12 mouse cellular contexts compared by ENCODE assay signal in genomic region chr13:12001891-12002294, GRCm38 (mm10).
DNase-seq lines count a peak whose midpoint lies in the region; ATAC-seq and TF ChIP-seq lines count a peak whose summit lies in the region.
"Had no signal": no experiment of that assay in that cellular context is flagged by ENCODE, and none has a peak within 500 bp of the region (broad histone marks: within the 10 kb centered on the region; RNA-seq: fewer than 3 reads in every experiment).

No protein-coding gene starts in this region.

- ATAC-seq in cerebellum, adult (ENCODE audit: insufficient number of reproducible peaks, low FRiP score, low TSS enrichment): peak; percentile 28; the same call in 1 of the 2 replicates
- ATAC-seq: intestine, embryonic 16.5 days had no signal

- DNase-seq in cerebellum, adult 11 months: no peak
- DNase-seq in layer of hippocampus, adult 2 months (ENCODE audit: low spot score in 2 of 2): no peak
- DNase-seq in layer of hippocampus, postnatal 25 days (ENCODE audit: extremely low spot score in 1 of 2, low spot score in 1 of 2): no peak
- peak; percentile 44 for DNase-seq in cerebellum, adult 9-10 months
- DNase-seq in heart, postnatal 10 days: peak; percentile 43 to 59
- no peak for DNase-seq in kidney, postnatal 10 days
- no peak for DNase-seq in kidney, adult 9 months
- DNase-seq: layer of hippocampus, adult 9-11 months; liver, embryonic 13.5 days had no signal

- TF ChIP-seq CTCF in layer of hippocampus, adult 2 months (conservative IDR thresholded peaks at IDR 0.05): no peak

- intact Hi-C loops in heart, postnatal 10 days (cut with DNase I): loop anchor here (10.0 kb wide), 1 partner anchor 127 kb away; no protein-coding TSS in a partner anchor

- peak overlapping the region; percentile 72 for H3K27ac ChIP-seq in layer of hippocampus, adult 2 months
- H3K27ac ChIP-seq: embryonic facial prominence, embryonic 10.5 days; liver, embryonic 13.5 days had no signal

- no peak overlapping the region for H3K4me3 ChIP-seq in layer of hippocampus, adult 2 months
- H3K4me3 ChIP-seq: embryonic facial prominence, embryonic 10.5 days; liver, embryonic 13.5 days had no signal

Comparison
In these comparisons a context has a peak if more than half of its experiments do, and no peak if none do; other contexts are left out.
1. DNase-seq: peak in cerebellum, adult 9-10 months (single experiment) and heart, postnatal 10 days (2 of 2); none in cerebellum, adult 11 months (single experiment), layer of hippocampus, adult 2 months (0 of 2), layer of hippocampus, postnatal 25 days (0 of 2), kidney, postnatal 10 days (single experiment) and kidney, adult 9 months (single experiment).